Comparison of ENCODE assay signal across 8 mouse cellular contexts in the genomic region with DNA sequence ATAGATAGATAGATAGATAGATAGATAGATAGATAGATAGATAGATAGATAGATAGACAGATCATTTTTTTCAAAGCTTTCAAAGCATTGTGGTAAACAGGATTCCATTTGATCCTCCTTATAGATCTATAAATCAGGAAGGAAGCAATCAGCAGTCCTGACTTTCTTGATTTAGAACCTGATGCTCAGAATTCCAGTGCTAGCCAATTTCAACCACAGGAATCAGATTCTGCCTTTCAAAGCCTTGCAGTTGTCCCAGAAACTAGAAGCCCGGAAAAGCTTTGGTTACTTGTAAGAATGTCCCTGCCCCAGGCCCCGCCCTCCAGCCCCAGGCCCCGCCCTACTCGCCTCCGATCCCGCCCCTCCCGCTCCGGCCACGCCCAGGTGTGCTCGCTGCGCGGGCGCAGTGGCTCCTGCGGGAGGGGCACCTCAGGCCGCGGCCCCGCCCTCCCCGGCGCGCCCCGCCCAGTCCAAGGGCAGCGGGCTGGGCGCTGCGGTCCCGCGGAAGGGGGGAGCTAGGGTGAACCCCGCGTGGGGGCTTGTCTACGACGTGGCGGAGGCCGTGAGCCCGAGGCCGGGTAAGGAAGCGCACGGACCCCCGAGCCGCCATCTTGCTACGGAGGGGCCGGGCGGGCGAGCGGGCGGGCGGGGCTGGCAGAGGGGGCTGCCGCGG. TPM values are rescaled to one million over a fixed set of nuclear protein-coding genes. Genes with fewer than 3 reads are reported as not detected.
DNase-seq lines count a peak whose midpoint lies in the region; ATAC-seq lines count a peak whose summit lies in the region.

A gene (plus strand): TSS at position 398 of the 673 bp plus-strand sequence.

- WGBS in intestine, embryonic 16.5 days, result under 1% methylated on average over 39 of the region's 47 CpGs

- H3K27me3 ChIP-seq in intestine, embryonic 16.5 days (replicated peaks; ENCODE audit: control insufficient read depth, insufficient read depth, low read length), result no peaks in the 10 kb centered on the region

- H3K4me2 ChIP-seq in intestine, embryonic 16.5 days (ENCODE audit: low read depth, low read length), result peak within 1 kb of the TSS; percentile 74

- ATAC-seq in intestine, embryonic 16.5 days, result peak; percentile 97

- no peaks in the 10 kb centered on the region for H3K36me3 ChIP-seq in intestine, embryonic 16.5 days (ENCODE audit: control insufficient read depth, insufficient read depth, low read length)

- peak within 1 kb of the TSS; percentile 85 for H3K4me3 ChIP-seq in intestine, embryonic 16.5 days (ENCODE audit: low read length)

- peaks cover 7% of the 10 kb centered on the region; the same call in 1 of the 2 replicates for H3K4me1 ChIP-seq in intestine, embryonic 16.5 days (ENCODE audit: control insufficient read depth, insufficient read depth, low read length)

- no peaks in the 10 kb centered on the region for H3K9me3 ChIP-seq in intestine, embryonic 16.5 days (ENCODE audit: control insufficient read depth, low read length)

- H3K9ac ChIP-seq in intestine, embryonic 16.5 days (ENCODE audit: low read depth, low read length), result peak within 1 kb of the TSS; percentile 87

- H3K27ac ChIP-seq in intestine, embryonic 16.5 days (ENCODE audit: low read length), result peak within 1 kb of the TSS; percentile 65

- peak; percentile 97 for DNase-seq in adrenal gland, postnatal 10 days
- peak; percentile 94 for DNase-seq in embryo, embryonic 9.5 days (ENCODE audit: extremely low spot score)
- peak; percentile 90 to 92 for DNase-seq in gastrocnemius, postnatal 4 days (ENCODE audit: low spot score in 2 of 2)
- DNase-seq in left cerebral cortex, postnatal 25 days (ENCODE audit: low spot score in 2 of 2), result peak; percentile 84
- peak; percentile 89 for DNase-seq in mesoderm, embryonic 11.5 days (ENCODE audit: low read depth, low spot score)
- DNase-seq in right cerebral cortex, postnatal 25 days, result peak; percentile 88
- peak; percentile 85 to 93 for DNase-seq in urinary bladder, postnatal 4 days (ENCODE audit: low spot score in 2 of 2)

- intact Hi-C loops in left cerebral cortex, postnatal 25 days (cut with DNase I), result no loop called here

RNA-seq across cellular contexts. Expression of the gene that starts here (rescaled TPM):
- 10 to 100 TPM; 24.6 to 27.8 TPM for total RNA-seq in adrenal gland, postnatal 10 days (2021)
- total RNA-seq in gastrocnemius, postnatal 4 days (2021), result 10 to 100 TPM; 61.1 to 64.6 TPM
- polyA plus RNA-seq in intestine, embryonic 16.5 days (2015; fragmentation: Nextera tagmentation; extraction: Ambion mirVana), result 92.4 and 100 TPM in 2 replicates
- 10 to 100 TPM; 17.6 to 20.7 TPM for total RNA-seq in left cerebral cortex, postnatal 25 days (2021)

Comparison
In these comparisons a context has a peak if more than half of its experiments do, and no peak if none do; other contexts are left out.
1. Peak in every context shown above with its lines: DNase-seq, ATAC-seq, H3K4me3 ChIP-seq and H3K27ac ChIP-seq.